Mouse (Mus musculus) c-Kit-negative CD71-positive TER-119-positive erythroid progenitor cells, embryonic 14.5 days (primary cell): Measurements from ENCODE around the gene 1600002K03Rik.

Experiments
- DNase-seq: peaks from one replicate; pipeline ENCODE4 v3.0.0-alpha.2; 2013; ENCODE audit warnings: low read depth, low spot score

Gene 1600002K03Rik

GRCm38 (mm10) chr10:80141243-80141642 lies 31.5 kb upstream of the 1600002K03Rik start:
- peak; percentile 79 for DNase-seq

- peak; percentile 97 for DNase-seq
Measured at GRCm38 (mm10) chr10:80141786-80142529, 30.8 kb upstream of the 1600002K03Rik start.

- no peak for DNase-seq
Measured at GRCm38 (mm10) chr10:80142530-80142925, 30.2 kb upstream of the 1600002K03Rik start.

GRCm38 (mm10) chr10:80143664-80144063 lies 29.1 kb upstream of the 1600002K03Rik start:
- DNase-seq: no peak

- DNase-seq: no peak
Measured at GRCm38 (mm10) chr10:80144159-80144558, 28.6 kb upstream of the 1600002K03Rik start.

GRCm38 (mm10) chr10:80144864-80145838 lies 27.6 kb upstream of the 1600002K03Rik start:
- DNase-seq: no peak

GRCm38 (mm10) chr10:80145896-80146295 lies 26.8 kb upstream of the 1600002K03Rik start:
- no peak for DNase-seq

- DNase-seq: no peak
Measured at GRCm38 (mm10) chr10:80146568-80147011, 26.2 kb upstream of the 1600002K03Rik start.

- DNase-seq: no peak
Measured at GRCm38 (mm10) chr10:80147146-80147718, 25.5 kb upstream of the 1600002K03Rik start.

GRCm38 (mm10) chr10:80147719-80148601 lies 24.8 kb upstream of the 1600002K03Rik start, which contains the start of gene Midn:
Gene Midn, plus strand, starts transcription at chr10:80148272.
- DNase-seq: no peak

GRCm38 (mm10) chr10:80148610-80149290 lies 24.0 kb upstream of the 1600002K03Rik start:
- peak; percentile 79 for DNase-seq

GRCm38 (mm10) chr10:80149291-80150225 lies 23.2 kb upstream of the 1600002K03Rik start:
- peak; percentile 80 for DNase-seq

GRCm38 (mm10) chr10:80150226-80151210 lies 22.2 kb upstream of the 1600002K03Rik start:
- no peak for DNase-seq

GRCm38 (mm10) chr10:80151211-80152034 lies 21.3 kb upstream of the 1600002K03Rik start:
- DNase-seq: no peak

GRCm38 (mm10) chr10:80152071-80152872 lies 20.5 kb upstream of the 1600002K03Rik start:
- DNase-seq: no peak

GRCm38 (mm10) chr10:80152873-80153260 lies 19.9 kb upstream of the 1600002K03Rik start:
- DNase-seq: no peak
